Mouse (Mus musculus) CH12.LX (cell line): ENCODE results near the gene Ret. TPM values are rescaled to one million over a fixed set of nuclear protein-coding genes. Genes with fewer than 3 reads are reported as not detected.

Source experiments
- DNase-seq: peaks from one replicate; pipeline ENCODE4 v3.0.0-alpha.2; 2013; ENCODE audit errors: extremely low read depth
- H3K27ac ChIP-seq: 2 replicates; pipeline ENCODE4 v1.5.1; 2012; ENCODE audit warnings: low read depth, mild to moderate bottlenecking, control low read depth, moderate library complexity; ENCODE audit not compliant: insufficient read depth
- H3K27me3 ChIP-seq: replicated peaks from 2 replicates; pipeline ENCODE3; 2012; ENCODE audit warnings: inconsistent platforms
- H3K36me3 ChIP-seq, 2 experiments: replicated peaks in 1 of 2; 2 replicates each; pipeline versions ENCODE3 to v1.6.1; 2012; ENCODE audit warnings: inconsistent platforms in 1 of 2, low read length in 1 of 2, mild to moderate bottlenecking in 1 of 2, mixed read lengths in 1 of 2, moderate library complexity in 1 of 2; ENCODE audit not compliant: control insufficient read depth in 1 of 2, insufficient read depth in 1 of 2
- H3K4me1 ChIP-seq, 2 experiments: 2 replicates each; pipeline ENCODE4 v1.6.1; 2012; ENCODE audit warnings: inconsistent platforms in 1 of 2, moderate library complexity in 1 of 2; ENCODE audit not compliant: insufficient read depth in 2 of 2, control insufficient read depth in 1 of 2
- H3K4me2 ChIP-seq: 2 replicates; pipeline ENCODE4 v1.6.1; 2012; ENCODE audit warnings: low read depth, mild to moderate bottlenecking, control low read depth; ENCODE audit not compliant: poor library complexity, insufficient read depth, severe bottlenecking
- H3K4me3 ChIP-seq, 3 experiments: fragments of 150-350 bp in 1 of 3; sonication (generic) in 1 of 3; replicated peaks in 1 of 3; 2 replicates each; pipeline versions ENCODE3 to v1.5.1; 2011 to 2012; ENCODE audit warnings: low read depth in 2 of 3, low read length in 2 of 3, mild to moderate bottlenecking in 2 of 3, moderate library complexity in 2 of 3, control low read depth in 1 of 3, improper control_type of control experiment in 1 of 3, inconsistent platforms in 1 of 3, mixed read lengths in 1 of 3; ENCODE audit not compliant: poor library complexity in 1 of 3
- H3K79me2 ChIP-seq: replicated peaks from 2 replicates; pipeline ENCODE4 v1.6.1; 2012; ENCODE audit warnings: mild to moderate bottlenecking, moderate library complexity; ENCODE audit not compliant: control insufficient read depth, poor library complexity, insufficient read depth, severe bottlenecking; ENCODE audit errors: extremely low read depth
- H3K9ac ChIP-seq: 2 replicates; pipeline ENCODE4 v1.6.1; 2012; ENCODE audit warnings: low read depth, mild to moderate bottlenecking, control low read depth, moderate library complexity; ENCODE audit not compliant: insufficient read depth
- H3K9me3 ChIP-seq: replicated peaks from 2 replicates; pipeline ENCODE3; 2012; ENCODE audit warnings: low read length, inconsistent platforms, mixed read lengths
- CHD1 ChIP-seq: IDR thresholded peaks from 2 replicates; pipeline ENCODE4 v1.6.1; 2012; ENCODE audit warnings: low read depth, low read length, improper control_type of control experiment, inconsistent platforms
- CTCF ChIP-seq, 2 experiments: IDR thresholded peaks in 1 of 2; conservative IDR thresholded peaks in 1 of 2; 2 replicates each; pipeline ENCODE4 v1.5.1; 2011 to 2012; ENCODE audit warnings: low read depth in 2 of 2, low read length in 2 of 2, improper control_type of control experiment in 1 of 2, inconsistent platforms in 1 of 2, mild to moderate bottlenecking in 1 of 2, moderate library complexity in 1 of 2
- E2F4 ChIP-seq: IDR thresholded peaks from 2 replicates; pipeline ENCODE4 v1.6.1; 2011; ENCODE audit warnings: low read depth, low read length, improper control_type of control experiment; ENCODE audit not compliant: insufficient replicate concordance
- ETS1 ChIP-seq: conservative IDR thresholded peaks from 2 replicates; pipeline ENCODE4 v1.6.1; 2012; ENCODE audit warnings: low read depth, mild to moderate bottlenecking, inconsistent platforms, low read length, improper control_type of control experiment, moderate library complexity
- GABPA ChIP-seq: IDR thresholded peaks from 2 replicates; pipeline ENCODE4 v1.6.1; 2012; ENCODE audit warnings: low read depth, low read length, improper control_type of control experiment, inconsistent platforms; ENCODE audit not compliant: insufficient replicate concordance
- HCFC1 ChIP-seq: IDR thresholded peaks from 2 replicates; pipeline ENCODE4 v1.6.1; 2012; ENCODE audit warnings: low read depth, mild to moderate bottlenecking, inconsistent platforms, low read length, improper control_type of control experiment
- IRF4 ChIP-seq: IDR thresholded peaks from 2 replicates; pipeline ENCODE4 v1.6.1; 2014; ENCODE audit warnings: low read depth, mild to moderate bottlenecking, inconsistent platforms, low read length, improper control_type of control experiment
- KAT2A ChIP-seq: IDR thresholded peaks from 2 replicates; pipeline ENCODE4 v1.6.1; 2012; ENCODE audit warnings: low read length, improper control_type of control experiment, inconsistent platforms; ENCODE audit not compliant: insufficient replicate concordance
- MAFK ChIP-seq: IDR thresholded peaks from 2 replicates; pipeline ENCODE4 v1.6.1; 2011; ENCODE audit warnings: low read length, improper control_type of control experiment; ENCODE audit not compliant: insufficient replicate concordance
- MAX ChIP-seq: IDR thresholded peaks from 2 replicates; pipeline ENCODE4 v1.6.1; 2011; ENCODE audit warnings: low read length, improper control_type of control experiment
- MXI1 ChIP-seq: IDR thresholded peaks from 2 replicates; pipeline ENCODE4 v1.6.1; 2011; ENCODE audit warnings: mild to moderate bottlenecking, low read depth, low read length, improper control_type of control experiment
- NELFE ChIP-seq: IDR thresholded peaks from 2 replicates; pipeline ENCODE4 v1.6.1; 2011; ENCODE audit warnings: low read depth, low read length, improper control_type of control experiment
- NRF1 ChIP-seq: IDR thresholded peaks from 2 replicates; pipeline ENCODE4 v1.6.1; 2014; ENCODE audit warnings: low read depth, mild to moderate bottlenecking, inconsistent platforms, low read length, improper control_type of control experiment, moderate library complexity
- POLR2A ChIP-seq: IDR thresholded peaks from 2 replicates; pipeline ENCODE4 v1.6.1; 2011; ENCODE audit warnings: low read depth, mild to moderate bottlenecking, improper control_type of control experiment, low read length
- RAD21 ChIP-seq: IDR thresholded peaks from 2 replicates; pipeline ENCODE4 v1.6.1; 2011; ENCODE audit warnings: low read depth, mild to moderate bottlenecking, low read length, improper control_type of control experiment, moderate library complexity
- TBP ChIP-seq: conservative IDR thresholded peaks from 2 replicates; pipeline ENCODE4 v1.6.1; 2011; ENCODE audit warnings: low read depth, low read length, improper control_type of control experiment
- UBTF ChIP-seq: IDR thresholded peaks from 2 replicates; pipeline ENCODE4 v1.6.1; 2012; ENCODE audit warnings: low read depth, mild to moderate bottlenecking, inconsistent platforms, low read length, improper control_type of control experiment, moderate library complexity
- USF1 ChIP-seq: IDR thresholded peaks from 2 replicates; pipeline ENCODE4 v1.6.1; 2014; ENCODE audit warnings: low read depth, mild to moderate bottlenecking, inconsistent platforms, low read length, improper control_type of control experiment
- USF2 ChIP-seq: conservative IDR thresholded peaks from 2 replicates; pipeline ENCODE4 v1.6.1; 2011; ENCODE audit warnings: low read depth, low read length, improper control_type of control experiment
- ZC3H11A ChIP-seq: IDR thresholded peaks from 2 replicates; pipeline ENCODE4 v1.6.1; 2012; ENCODE audit warnings: low read depth, mild to moderate bottlenecking, inconsistent platforms, low read length, improper control_type of control experiment
- ZKSCAN1 ChIP-seq: IDR thresholded peaks from 2 replicates; pipeline ENCODE4 v1.6.1; 2012; ENCODE audit warnings: low read depth, inconsistent platforms, low read length, improper control_type of control experiment, borderline replicate concordance
- dilution Hi-C: fragments of 300-500 bp; cut with MboI; formaldehyde crosslinking; loops from 2 replicates; pipeline ENCODE4 v1.14.3; 2020; ENCODE audit warnings: low sequenced_read_pairs; ENCODE audit not compliant: extremely low pct_unique_long_range_greater_than_20kb, extremely low pct_ligation_motif_present
- in situ Hi-C: fragments of 300-500 bp; cut with MboI; formaldehyde crosslinking; loops from 3 replicates; pipeline ENCODE4 v1.14.3; 2019; ENCODE audit warnings: low sequenced_read_pairs, low pct_ligation_motif_present, low pct_unique_long_range_greater_than_20kb, mixed read lengths
- polyA plus RNA-seq: library from polyadenylated mRNA; unstranded; fragments of >175 nt; gene quantifications from 2 replicates; pipeline ENCODE4 v1.2.1, GENCODE M21; 2012; ENCODE audit warnings: low read depth; ENCODE audit not compliant: insufficient read length
- total RNA-seq, 2 experiments: library from RNA; depleted of rRNA; stranded (reverse); fragments of 300-350 nt in 1 of 2; fragments of >200 nt in 1 of 2; gene quantifications; 2 replicates each; pipeline ENCODE4 v1.2.3; 2012 to 2014

Gene Ret
- total and polyA plus RNA-seq, 3 experiments = not detected

DNA sequence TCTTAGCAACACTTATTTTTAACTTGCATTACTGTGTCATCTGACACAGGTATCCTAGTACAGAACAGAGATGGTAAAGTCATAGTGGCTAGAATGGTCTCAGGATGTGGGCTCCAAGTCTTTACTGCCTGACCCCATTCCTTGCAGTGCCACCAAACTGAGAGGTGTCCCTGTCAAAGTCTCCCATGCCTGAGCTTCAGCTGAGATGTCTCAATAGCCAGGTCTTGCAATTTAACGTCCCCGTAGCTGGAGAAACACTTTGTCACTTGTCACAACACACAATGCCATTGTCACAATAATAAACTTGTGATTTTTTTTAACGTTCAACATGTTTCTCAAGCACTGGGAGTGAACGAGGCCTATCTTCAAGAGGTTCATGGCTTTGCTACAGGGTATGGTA, 47.4 kb downstream of the Ret start:
- Histone ChIP-seq H3K4me3 (no peak overlapping the region), H3K79me2 (no peaks in the 10 kb centered on the region), H3K36me3 (no peaks in the 10 kb centered on the region), H3K4me2 (no peak overlapping the region), H3K9me3 (no peaks in the 10 kb centered on the region), H3K27ac (no peak overlapping the region), H3K27me3 (peaks cover 82% of the 10 kb centered on the region), H3K9ac (no peak overlapping the region), H3K4me1 (no peaks in the 10 kb centered on the region)
- in situ Hi-C loops = no loop called here
- DNase-seq = no peak
- dilution Hi-C loops = no loop called here
- no peak for TF ChIP-seq USF2
- no peak for TF ChIP-seq CHD1
- TF ChIP-seq MAX = no peak
- TF ChIP-seq NRF1 = no peak
- TF ChIP-seq USF1 = no peak
- no peak for TF ChIP-seq MXI1
- TF ChIP-seq UBTF = no peak
- TF ChIP-seq RAD21 = no peak

DNA sequence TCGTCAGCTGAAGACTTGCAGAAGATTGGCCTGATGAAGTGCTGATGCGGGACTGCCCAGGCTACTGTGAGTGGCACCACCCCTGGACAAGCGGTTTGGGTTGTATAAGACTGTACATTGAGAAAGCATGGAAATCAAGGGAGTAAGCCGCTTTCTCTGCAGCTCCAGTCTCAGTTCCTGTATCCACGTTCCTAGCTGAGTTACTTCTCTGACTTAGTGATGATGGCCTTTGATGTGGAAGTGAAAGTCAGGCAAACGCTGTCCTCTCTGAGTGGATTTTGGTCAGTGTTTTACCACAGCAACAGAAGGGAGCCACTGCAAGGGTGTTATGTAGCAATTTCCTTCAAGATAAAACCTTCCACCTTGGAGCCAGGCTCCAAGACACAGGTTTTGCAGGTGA, 56.6 kb downstream of the Ret start:
- H3K9me3 ChIP-seq = peaks cover 15% of the 10 kb centered on the region
- TF ChIP-seq KAT2A (no peak), USF2 (no peak), IRF4 (no peak), POLR2A (no peak), NELFE (no peak), MAFK (no peak), HCFC1 (no peak), UBTF (no peak), ETS1 (no peak), MXI1 (no peak), E2F4 (no peak), CTCF (conservative IDR thresholded peaks at IDR 0.05 in 1 of 2, IDR thresholded peaks at IDR 0.05 in 1 of 2; ENCODE audit: low read depth in 2 of 2, low read length in 2 of 2) (no peak), GABPA (no peak), ZKSCAN1 (no peak), ZC3H11A (no peak), TBP (no peak)
- TF ChIP-seq, all 38 proteins: peak for 0
- Histone ChIP-seq H3K9ac (no peak overlapping the region), H3K4me1 (0 out of 4 replicates have a peak, but pooled peaks cover 0 to 7% of the 10 kb centered on the region in 2 experiments), H3K27me3 (peaks cover 67% of the 10 kb centered on the region), H3K36me3 (no peaks in the 10 kb centered on the region), H3K79me2 (no peaks in the 10 kb centered on the region), H3K27ac (no peak overlapping the region), H3K4me3 (no peak overlapping the region), H3K4me2 (no peak overlapping the region; the same call in 1 of the 2 replicates)
- in situ Hi-C loops (no loop called here), dilution Hi-C loops (no loop called here)
- no peak for DNase-seq
